In genomic region chr13:19793761-19794160, GRCm38 (mm10) we compare ENCODE assay signal across 16 mouse cellular contexts. TPM values are rescaled to one million over a fixed set of nuclear protein-coding genes. Genes with fewer than 3 reads are reported as not detected.
"Had no signal": no experiment of that assay in that cellular context is flagged by ENCODE, and none has a peak within 500 bp of the region (broad histone marks: within the 10 kb centered on the region; RNA-seq: fewer than 3 reads in every experiment).

No protein-coding gene starts in this region.

- DNase-seq: left cerebral cortex, postnatal 4 days; right cerebral cortex, adult 18-20 months; thymus, postnatal 4 days had no signal

- H3K27ac ChIP-seq: kidney, postnatal 0 days; limb, embryonic 13.5 days; lung, embryonic 15.5 days; midbrain, embryonic 12.5 days; stomach, postnatal 0 days had no signal

- H3K4me3 ChIP-seq: limb, embryonic 13.5 days; liver, embryonic 15.5 days; lung, embryonic 15.5 days; midbrain, embryonic 12.5 days had no signal

- H3K4me1 ChIP-seq: limb, embryonic 13.5 days; liver, embryonic 15.5 days; lung, embryonic 15.5 days; midbrain, embryonic 12.5 days had no signal

- H3K4me2 ChIP-seq: limb, embryonic 13.5 days; liver, embryonic 15.5 days; lung, embryonic 15.5 days; midbrain, embryonic 12.5 days had no signal

- H3K27me3 ChIP-seq: limb, embryonic 13.5 days; liver, embryonic 15.5 days; lung, embryonic 15.5 days; midbrain, embryonic 12.5 days had no signal

- H3K36me3 ChIP-seq: limb, embryonic 13.5 days; liver, embryonic 15.5 days; lung, embryonic 15.5 days; midbrain, embryonic 12.5 days had no signal

- H3K9me3 ChIP-seq: limb, embryonic 13.5 days; liver, embryonic 15.5 days; lung, embryonic 15.5 days; midbrain, embryonic 12.5 days had no signal

- ATAC-seq: inflammation-experienced regulatory T-cells, adult 6 months; intestine, postnatal 0 days had no signal

- H3K9ac ChIP-seq: limb, embryonic 13.5 days; liver, embryonic 15.5 days; lung, embryonic 15.5 days; midbrain, embryonic 12.5 days had no signal

RNA-seq across cellular contexts. Expression of gene Gpr141, which starts 30.3 kb away (rescaled TPM):
- total RNA-seq: layer of hippocampus, adult 18-20 months; layer of hippocampus, postnatal 14 days; left cerebral cortex, adult 18-20 months; left cerebral cortex, postnatal 10 days had no signal
- polyA plus RNA-seq: midbrain, embryonic 12.5 days; neural tube, embryonic 14.5 days had no signal
